ENCODE assay signal across 8 mouse cellular contexts in genomic region chr17:80944530-80945198, GRCm38 (mm10). TPM values are rescaled to one million over a fixed set of nuclear protein-coding genes. Genes with fewer than 3 reads are reported as not detected.
DNase-seq lines count a peak whose midpoint lies in the region; ATAC-seq and TF ChIP-seq lines count a peak whose summit lies in the region.

TSS of gene Tmem178 (plus strand) at chr17:80944632.

- no peaks in the 10 kb centered on the region for H3K36me3 ChIP-seq in heart, adult 2 months (ENCODE audit: control insufficient read depth, insufficient read depth, low read length)
- H3K36me3 ChIP-seq in intestine, embryonic 15.5 days, result no peaks in the 10 kb centered on the region
- H3K36me3 ChIP-seq in liver, embryonic 14.5 days (replicated peaks; ENCODE audit: control insufficient read depth, insufficient read depth, low read depth), result no peaks in the 10 kb centered on the region
- no peaks in the 10 kb centered on the region for H3K36me3 ChIP-seq in neural tube, embryonic 15.5 days

- no peaks in the 10 kb centered on the region for H3K4me1 ChIP-seq in heart, adult 2 months (ENCODE audit: control insufficient read depth, insufficient read depth, low read length)
- H3K4me1 ChIP-seq in embryonic fibroblast, embryonic 13.5 days (ENCODE audit: control insufficient read depth, insufficient read depth, low read length), result no peaks in the 10 kb centered on the region
- peaks cover 8% of the 10 kb centered on the region; the same call in 1 of the 2 replicates for H3K4me1 ChIP-seq in intestine, embryonic 15.5 days (replicated peaks)
- no peaks in the 10 kb centered on the region for H3K4me1 ChIP-seq in liver, embryonic 14.5 days (replicated peaks; ENCODE audit: control insufficient read depth in 2 of 2, insufficient read depth in 2 of 2, low read length in 1 of 2)
- H3K4me1 ChIP-seq in neural tube, embryonic 15.5 days, result peaks cover 25% of the 10 kb centered on the region

- WGBS in heart, adult 2 months, result under 1% methylated on average over 74 of the region's 84 CpGs
- WGBS in intestine, embryonic 15.5 days, result under 1% methylated on average over 83 of the region's 84 CpGs
- WGBS in liver, embryonic 14.5 days (ENCODE audit: insufficient replicate concordance), result 1% methylated on average over 72 of the region's 84 CpGs
- WGBS in neural tube, embryonic 15.5 days, result under 1% methylated on average over 78 of the region's 84 CpGs

- H3K27ac ChIP-seq in heart, adult 2 months, result no peak within 1 kb of the TSS
- no peak within 1 kb of the TSS for H3K27ac ChIP-seq in embryonic fibroblast, embryonic 13.5 days (ENCODE audit: insufficient read depth, low read length)
- no peak within 1 kb of the TSS for H3K27ac ChIP-seq in intestine, embryonic 15.5 days
- no peak within 1 kb of the TSS for H3K27ac ChIP-seq in liver, embryonic 14.5 days
- peak within 1 kb of the TSS; percentile 85 for H3K27ac ChIP-seq in neural tube, embryonic 15.5 days (replicated peaks)

- peak within 1 kb of the TSS; percentile 100 for H3K4me2 ChIP-seq in intestine, embryonic 15.5 days (replicated peaks)
- H3K4me2 ChIP-seq in liver, embryonic 14.5 days (ENCODE audit: low read depth), result peak within 1 kb of the TSS; percentile 55
- H3K4me2 ChIP-seq in neural tube, embryonic 15.5 days, result peak within 1 kb of the TSS; percentile 92

- peak within 1 kb of the TSS; percentile 76 for H3K9ac ChIP-seq in heart, adult 2 months (ENCODE audit: low read depth, low read length)
- H3K9ac ChIP-seq in intestine, embryonic 15.5 days, result peak within 1 kb of the TSS; percentile 52
- H3K9ac ChIP-seq in liver, embryonic 14.5 days (replicated peaks), result no peak within 1 kb of the TSS
- H3K9ac ChIP-seq in neural tube, embryonic 15.5 days (replicated peaks), result peak within 1 kb of the TSS; percentile 87

- TF ChIP-seq EP300 in heart, adult 2 months (IDR thresholded peaks at IDR 0.05; ENCODE audit: insufficient read depth, low read depth, low read length), result no peak
- TF ChIP-seq EP300 in liver, embryonic 14.5 days (IDR thresholded peaks at IDR 0.05; ENCODE audit: low read depth), result no peak

- peak; percentile 71 for ATAC-seq in intestine, embryonic 15.5 days
- no peak for ATAC-seq in liver, embryonic 14.5 days (ENCODE audit: insufficient read depth)
- peak; percentile 80 for ATAC-seq in neural tube, embryonic 15.5 days (ENCODE audit: low FRiP score)

- TF ChIP-seq POLR2A in heart, adult 2 months (IDR thresholded peaks at IDR 0.05; ENCODE audit: insufficient read depth, low read depth, low read length), result no peak
- TF ChIP-seq POLR2A in embryonic fibroblast, embryonic 13.5 days (IDR thresholded peaks at IDR 0.05; ENCODE audit: low read depth, low read length), result no peak

- H3K27me3 ChIP-seq in heart, adult 2 months (ENCODE audit: control insufficient read depth, insufficient read depth, low read length), result peaks cover 2% of the 10 kb centered on the region; the same call in 1 of the 2 replicates
- peaks cover 21% of the 10 kb centered on the region for H3K27me3 ChIP-seq in intestine, embryonic 15.5 days (replicated peaks)
- H3K27me3 ChIP-seq in liver, embryonic 14.5 days (ENCODE audit: control insufficient read depth, insufficient read depth, low read length), result peaks cover 29% of the 10 kb centered on the region
- H3K27me3 ChIP-seq in neural tube, embryonic 15.5 days (replicated peaks), result no peaks in the 10 kb centered on the region

- H3K9me3 ChIP-seq in intestine, embryonic 15.5 days, result no peaks in the 10 kb centered on the region
- H3K9me3 ChIP-seq in liver, embryonic 14.5 days (ENCODE audit: control insufficient read depth, low read length), result no peaks in the 10 kb centered on the region
- H3K9me3 ChIP-seq in neural tube, embryonic 15.5 days (replicated peaks), result no peaks in the 10 kb centered on the region

- TF ChIP-seq CTCF in heart, adult 2 months (IDR thresholded peaks at IDR 0.05), result no peak
- no peak for TF ChIP-seq CTCF in embryonic fibroblast, embryonic 13.5 days (IDR thresholded peaks at IDR 0.05; ENCODE audit: borderline replicate concordance, insufficient read depth, low read length)
- no peak for TF ChIP-seq CTCF in liver, embryonic 14.5 days (IDR thresholded peaks at IDR 0.05; ENCODE audit: low read depth)

- intact Hi-C loops in heart, adult 2 months (cut with DNase I), result no loop called here
- intact Hi-C loops in heart, postnatal 25 days (cut with DNase I), result no loop called here

- DNase-seq in heart, adult 2 months, result peak; percentile 14 to 41
- DNase-seq in heart, postnatal 25 days (ENCODE audit: low spot score), result no peak
- DNase-seq in adrenal gland, postnatal 36 days, result peak; percentile 22 to 44
- DNase-seq in liver, embryonic 14.5 days (ENCODE audit: low read depth in 3 of 3, low spot score in 3 of 3), result no peak
- no peak for DNase-seq in urinary bladder, postnatal 36 days (ENCODE audit: low spot score in 2 of 2)

- peak within 1 kb of the TSS; percentile 67 for H3K4me3 ChIP-seq in heart, adult 2 months
- H3K4me3 ChIP-seq in embryonic fibroblast, embryonic 13.5 days (ENCODE audit: insufficient read depth, low read length), result peak within 1 kb of the TSS; percentile 50
- H3K4me3 ChIP-seq in intestine, embryonic 15.5 days (replicated peaks), result peak within 1 kb of the TSS; percentile 64
- peak within 1 kb of the TSS; percentile 35 to 43 for H3K4me3 ChIP-seq in liver, embryonic 14.5 days (ENCODE audit: insufficient read depth in 1 of 2, low read depth in 2 of 2, low read length in 2 of 2)
- H3K4me3 ChIP-seq in neural tube, embryonic 15.5 days (replicated peaks), result peak within 1 kb of the TSS; percentile 92

- no peaks in the 10 kb centered on the region for H3K79me2 ChIP-seq in heart, adult 2 months (replicated peaks; ENCODE audit: control insufficient read depth, insufficient read depth, low read length)

RNA-seq across cellular contexts. Expression of gene Tmem178, which starts in this region (rescaled TPM):
- total RNA-seq in heart, adult 2 months (2021), result under 1 TPM; 0.25 to 0.31 TPM
- 0.18 and 0.44 TPM in 2 replicates for polyA plus RNA-seq in heart, adult 2 months (2012; rRNA removed)
- total RNA-seq in heart, postnatal 25 days (2021), result under 1 TPM; 0.34 to 0.45 TPM
- 10 to 100 TPM in 1 of 2 experiments, 1 to 10 TPM in 1; 7.6 to 12.2 TPM for total RNA-seq in adrenal gland, postnatal 36 days (2021)
- 5.6 and 18.9 TPM in 2 replicates for polyA plus RNA-seq in embryonic fibroblast, embryonic 13.5 days (2011; ENCODE audit: insufficient read length, low read depth, missing spikeins)
- 2.6 and 3.4 TPM in 2 replicates for polyA plus RNA-seq in intestine, embryonic 15.5 days (2015; fragmentation: Nextera tagmentation; extraction: Ambion mirVana)
- 0.08 and 0.10 TPM in 2 replicates for polyA plus RNA-seq in liver, embryonic 14.5 days (2012; rRNA removed)
- polyA plus RNA-seq in liver, embryonic 14.5 days (2014; fragmentation: Nextera tagmentation; extraction: Ambion mirVana), result 0.11 TPM in 1 of 2 replicates, not detected in the other
- polyA plus RNA-seq in neural tube, embryonic 15.5 days (2015; fragmentation: Nextera tagmentation; extraction: Ambion mirVana), result 27.7 and 37.0 TPM in 2 replicates

Comparison
In these comparisons a context has a peak if more than half of its experiments do, and no peak if none do; other contexts are left out.
1. RNA of gene Tmem178 (total RNA-seq): 7.6 to 12.2 TPM in adrenal gland, postnatal 36 days; 0.34 to 0.45 TPM in heart, postnatal 25 days and 0.25 to 0.31 TPM in heart, adult 2 months; every median in the first group is over 4 times any median in the second.
2. Peak in DNase-seq, H3K4me3 ChIP-seq and H3K9ac ChIP-seq in heart, adult 2 months; RNA of the gene not detected or under 1 TPM.
3. DNase-seq: peak in adrenal gland, postnatal 36 days (2 of 2); none in heart, postnatal 25 days (single experiment), liver, embryonic 14.5 days (0 of 3) and urinary bladder, postnatal 36 days (0 of 2).
4. H3K4me3 ChIP-seq: peak in every context shown above with its lines; median percentile 92 in neural tube, embryonic 15.5 days; 67 in heart, adult 2 months; 64 in intestine, embryonic 15.5 days; 50 in embryonic fibroblast, embryonic 13.5 days; 39 in liver, embryonic 14.5 days.
5. Peak in every context shown above with its lines, with median percentiles within 50 percentile points of each other: H3K4me2 ChIP-seq.